Mouse (Mus musculus): ENCODE data around the gene Gpr61.

- TF ChIP-seq CTCF (IDR thresholded peaks at IDR 0.05; ENCODE audit: low read depth): no peak
- no peak for TF ChIP-seq EP300 (optimal IDR thresholded peaks at IDR 0.05)
These were observed 9.4 kb upstream of the Gpr61 start for GRCm38 (mm10) chr3:108164091-108164490.
